Mouse (Mus musculus): ENCODE results near the gene Lsm4.

The Lsm4 gene

GRCm38 (mm10) chr8:70680039-70680438 lies 7.0 kb downstream of the Lsm4 start:
- no peak for DNase-seq

- no peak for DNase-seq
Observed at GRCm38 (mm10) chr8:70681410-70681809, 8.4 kb downstream of the Lsm4 start.

GRCm38 (mm10) chr8:70682193-70682592 lies 9.1 kb downstream of the Lsm4 start:
- DNase-seq = no peak

GRCm38 (mm10) chr8:70682692-70683091 lies 9.6 kb downstream of the Lsm4 start:
- no peak for DNase-seq

- DNase-seq = no peak
Observed at GRCm38 (mm10) chr8:70684291-70684690, 11.2 kb downstream of the Lsm4 start.

GRCm38 (mm10) chr8:70687576-70687975 lies 14.5 kb downstream of the Lsm4 start:
- no peak for DNase-seq

GRCm38 (mm10) chr8:70688136-70688535 lies 15.1 kb downstream of the Lsm4 start:
- no peak for DNase-seq

GRCm38 (mm10) chr8:70689892-70690390 lies 16.9 kb downstream of the Lsm4 start:
- no peak for DNase-seq

- DNase-seq = no peak
Observed at GRCm38 (mm10) chr8:70691230-70691629, 18.2 kb downstream of the Lsm4 start.

GRCm38 (mm10) chr8:70691727-70692231 lies 18.7 kb downstream of the Lsm4 start:
- peak; percentile 38 for DNase-seq

- DNase-seq = no peak
Observed at GRCm38 (mm10) chr8:70693636-70694035, 20.6 kb downstream of the Lsm4 start.

GRCm38 (mm10) chr8:70695318-70696018 lies 22.4 kb downstream of the Lsm4 start:
- DNase-seq = no peak

GRCm38 (mm10) chr8:70696019-70696885 lies 23.2 kb downstream of the Lsm4 start:
- no peak for DNase-seq

- DNase-seq = peak; percentile 50
Observed at GRCm38 (mm10) chr8:70696946-70697345, 23.9 kb downstream of the Lsm4 start.

- no peak for DNase-seq
Observed at GRCm38 (mm10) chr8:70697366-70698250, 24.6 kb downstream of the Lsm4 start.

GRCm38 (mm10) chr8:70698310-70699109 lies 25.5 kb downstream of the Lsm4 start, which contains the start of gene Jund:
Gene Jund (plus strand): TSS chr8:70698949.
- DNase-seq = peak; percentile 99

GRCm38 (mm10) chr8:70699116-70699833 lies 26.2 kb downstream of the Lsm4 start:
- DNase-seq = peak; percentile 81

GRCm38 (mm10) chr8:70699834-70700554 lies 26.9 kb downstream of the Lsm4 start:
- DNase-seq = peak; percentile 92

GRCm38 (mm10) chr8:70700555-70700922 lies 27.5 kb downstream of the Lsm4 start:
- DNase-seq = peak; percentile 89
